In genomic region chr17:33523918-33524755, GRCm38 (mm10) we compare ENCODE assay signal across 8 mouse cellular contexts. TPM values are rescaled to one million over a fixed set of nuclear protein-coding genes. Genes with fewer than 3 reads are reported as not detected.
DNase-seq lines count a peak whose midpoint lies in the region; ATAC-seq lines count a peak whose summit lies in the region.

TSS of gene Adamts10 (plus strand) at chr17:33524204.

- peaks cover 24% of the 10 kb centered on the region for H3K4me1 ChIP-seq in embryonic facial prominence, embryonic 14.5 days (ENCODE audit: control insufficient read depth, insufficient read depth, low read length)
- H3K4me1 ChIP-seq in heart, embryonic 10.5 days = peaks cover 33% of the 10 kb centered on the region
- peaks cover 40% of the 10 kb centered on the region for H3K4me1 ChIP-seq in kidney, embryonic 15.5 days
- peaks cover 12% of the 10 kb centered on the region for H3K4me1 ChIP-seq in liver, embryonic 11.5 days (replicated peaks; ENCODE audit: control insufficient read depth, insufficient read depth, low read length)
- peaks cover 19% of the 10 kb centered on the region; the same call in 1 of the 2 replicates for H3K4me1 ChIP-seq in stomach, embryonic 14.5 days (ENCODE audit: control insufficient read depth, insufficient read depth, low read length)

- ATAC-seq in embryonic facial prominence, embryonic 14.5 days (ENCODE audit: low read depth) = peak; percentile 70
- ATAC-seq in kidney, embryonic 15.5 days (replicated peaks; ENCODE audit: low FRiP score) = peak; percentile 78
- peak; percentile 65 for ATAC-seq in liver, embryonic 11.5 days (replicated peaks; ENCODE audit: low FRiP score)
- peak; percentile 72; the same call in 1 of the 2 replicates for ATAC-seq in stomach, embryonic 14.5 days (ENCODE audit: insufficient number of reproducible peaks, insufficient read depth, low FRiP score, low read depth)

- H3K4me2 ChIP-seq in embryonic facial prominence, embryonic 14.5 days (ENCODE audit: low read depth, low read length) = peak within 1 kb of the TSS; percentile 66
- H3K4me2 ChIP-seq in kidney, embryonic 15.5 days = peak within 1 kb of the TSS; percentile 70
- peak within 1 kb of the TSS; percentile 72 for H3K4me2 ChIP-seq in liver, embryonic 11.5 days
- H3K4me2 ChIP-seq in stomach, embryonic 14.5 days (replicated peaks; ENCODE audit: low read depth, low read length) = peak within 1 kb of the TSS; percentile 78

- no peaks in the 10 kb centered on the region for H3K27me3 ChIP-seq in embryonic facial prominence, embryonic 14.5 days (replicated peaks; ENCODE audit: control insufficient read depth, insufficient read depth, low read length)
- H3K27me3 ChIP-seq in heart, embryonic 10.5 days (ENCODE audit: insufficient read depth, poor library complexity, severe bottlenecking) = no peaks in the 10 kb centered on the region
- H3K27me3 ChIP-seq in kidney, embryonic 15.5 days = no peaks in the 10 kb centered on the region
- no peaks in the 10 kb centered on the region for H3K27me3 ChIP-seq in liver, embryonic 11.5 days (replicated peaks; ENCODE audit: control insufficient read depth, insufficient read depth, low read length)
- no peaks in the 10 kb centered on the region for H3K27me3 ChIP-seq in stomach, embryonic 14.5 days (ENCODE audit: control insufficient read depth, insufficient read depth, low read length)

- H3K36me3 ChIP-seq in embryonic facial prominence, embryonic 14.5 days (ENCODE audit: control insufficient read depth, insufficient read depth, low read length) = peaks cover 18% of the 10 kb centered on the region
- peaks cover 11% of the 10 kb centered on the region for H3K36me3 ChIP-seq in heart, embryonic 10.5 days
- peaks cover 12% of the 10 kb centered on the region for H3K36me3 ChIP-seq in kidney, embryonic 15.5 days
- H3K36me3 ChIP-seq in liver, embryonic 11.5 days (ENCODE audit: control insufficient read depth, insufficient read depth, low read length) = peaks cover 4% of the 10 kb centered on the region; the same call in 1 of the 2 replicates
- peaks cover 12% of the 10 kb centered on the region for H3K36me3 ChIP-seq in stomach, embryonic 14.5 days (ENCODE audit: control insufficient read depth, insufficient read depth, low read length)

- peak within 1 kb of the TSS; percentile 84 for H3K27ac ChIP-seq in embryonic facial prominence, embryonic 14.5 days (replicated peaks; ENCODE audit: low read depth, low read length)
- H3K27ac ChIP-seq in heart, embryonic 10.5 days = peak within 1 kb of the TSS; percentile 89
- peak within 1 kb of the TSS; percentile 88 for H3K27ac ChIP-seq in kidney, embryonic 15.5 days
- peak within 1 kb of the TSS; percentile 45 for H3K27ac ChIP-seq in liver, embryonic 11.5 days (ENCODE audit: low read depth, low read length)
- H3K27ac ChIP-seq in stomach, embryonic 14.5 days (ENCODE audit: low read length) = peak within 1 kb of the TSS; percentile 57; the same call in 1 of the 2 replicates

- H3K4me3 ChIP-seq in embryonic facial prominence, embryonic 14.5 days (ENCODE audit: low read depth, low read length) = peak within 1 kb of the TSS; percentile 68
- peak within 1 kb of the TSS; percentile 74 for H3K4me3 ChIP-seq in heart, embryonic 10.5 days
- peak within 1 kb of the TSS; percentile 63 for H3K4me3 ChIP-seq in kidney, embryonic 15.5 days (replicated peaks)
- H3K4me3 ChIP-seq in liver, embryonic 11.5 days (ENCODE audit: low read depth, low read length) = peak within 1 kb of the TSS; percentile 64
- peak within 1 kb of the TSS; percentile 46 for H3K4me3 ChIP-seq in stomach, embryonic 14.5 days (ENCODE audit: low read depth, low read length)

- H3K9me3 ChIP-seq in embryonic facial prominence, embryonic 14.5 days (ENCODE audit: control insufficient read depth, low read length) = no peaks in the 10 kb centered on the region
- H3K9me3 ChIP-seq in heart, embryonic 10.5 days = no peaks in the 10 kb centered on the region
- no peaks in the 10 kb centered on the region for H3K9me3 ChIP-seq in kidney, embryonic 15.5 days (replicated peaks)
- no peaks in the 10 kb centered on the region for H3K9me3 ChIP-seq in liver, embryonic 11.5 days (ENCODE audit: control insufficient read depth, low read length)
- no peaks in the 10 kb centered on the region for H3K9me3 ChIP-seq in stomach, embryonic 14.5 days (ENCODE audit: control insufficient read depth, low read depth, low read length)

- under 1% methylated on average over 44 of the region's 44 CpGs for WGBS in embryonic facial prominence, embryonic 14.5 days
- under 1% methylated on average over 44 of the region's 44 CpGs for WGBS in heart, embryonic 10.5 days
- WGBS in kidney, embryonic 15.5 days = 0% methylated on average over 44 of the region's 44 CpGs
- WGBS in liver, embryonic 11.5 days = under 1% methylated on average over 43 of the region's 44 CpGs
- WGBS in stomach, embryonic 14.5 days = under 1% methylated on average over 44 of the region's 44 CpGs

- peak; percentile 81 for DNase-seq in 3T3-L1 (ENCODE audit: low read depth, low spot score)
- peak; percentile 81 for DNase-seq in adrenal gland, postnatal 25 days
- peak; percentile 89 for DNase-seq in embryonic facial prominence, embryonic 14.5 days (ENCODE audit: low spot score)
- peak; percentile 81 for DNase-seq in heart, embryonic 10.5 days (ENCODE audit: low spot score)
- DNase-seq in liver, embryonic 11.5 days (ENCODE audit: low spot score) = peak; percentile 81
- peak; percentile 83 for DNase-seq in naive thymus-derived CD4-positive, alpha-beta T cell, adult 2 months (ENCODE audit: low read depth)

- H3K9ac ChIP-seq in embryonic facial prominence, embryonic 14.5 days (ENCODE audit: low read depth, low read length) = peak within 1 kb of the TSS; percentile 80
- peak within 1 kb of the TSS; percentile 58 for H3K9ac ChIP-seq in kidney, embryonic 15.5 days
- peak within 1 kb of the TSS; percentile 73 for H3K9ac ChIP-seq in liver, embryonic 11.5 days (ENCODE audit: low read depth, low read length)
- H3K9ac ChIP-seq in stomach, embryonic 14.5 days (replicated peaks; ENCODE audit: low read depth, low read length) = peak within 1 kb of the TSS; percentile 60

RNA-seq across cellular contexts. Expression of gene Adamts10, which starts in this region (rescaled TPM):
- total RNA-seq in adrenal gland, postnatal 25 days (2021) = 46.2 and 54.1 TPM in 2 replicates
- polyA plus RNA-seq in embryonic facial prominence, embryonic 14.5 days (2014; fragmentation: Nextera tagmentation; extraction: Ambion mirVana) = 64.3 and 77.0 TPM in 2 replicates
- polyA plus RNA-seq in heart, embryonic 10.5 days (2016; fragmentation: Nextera tagmentation; extraction: Ambion mirVana) = 38.9 and 51.2 TPM in 2 replicates
- 53.0 and 66.0 TPM in 2 replicates for polyA plus RNA-seq in kidney, embryonic 15.5 days (2015; fragmentation: Nextera tagmentation; extraction: Ambion mirVana)
- polyA plus RNA-seq in liver, embryonic 11.5 days (2014; fragmentation: Nextera tagmentation; extraction: Ambion mirVana) = 26.8 and 33.3 TPM in 2 replicates
- 64.6 and 64.7 TPM in 2 replicates for polyA plus RNA-seq in stomach, embryonic 14.5 days (2014; fragmentation: Nextera tagmentation; extraction: Ambion mirVana)

Comparison
In these comparisons a context has a peak if more than half of its experiments do, and no peak if none do; other contexts are left out.
1. Peak in every context shown above with its lines: DNase-seq, ATAC-seq, H3K4me3 ChIP-seq and H3K27ac ChIP-seq.